Mouse (Mus musculus) liver, embryonic 14.5 days (tissue): ENCODE results near the gene Fut2.

Source experiments
- CTCF ChIP-seq: IDR thresholded peaks from 2 replicates; pipeline ENCODE4 v1.5.1; 2016; ENCODE audit warnings: antibody characterized with exemption, low read depth, control low read depth
- EP300 ChIP-seq: IDR thresholded peaks from 2 replicates; pipeline ENCODE4 v1.6.1; 2016; ENCODE audit warnings: antibody characterized with exemption, low read depth

GRCm38 (mm10) chr7:45640191-45640957, 25.8 kb downstream of the Fut2 start:
- TF ChIP-seq EP300 (no peak), CTCF (no peak)
